Mouse (Mus musculus) gastrocnemius, adult 2 months (tissue): ENCODE data around the gene Atg4d. TPM values are rescaled to one million over a fixed set of nuclear protein-coding genes. Genes with fewer than 3 reads are reported as not detected.
"Not testable (repeated sequence)": the region's sequence is repeated elsewhere in the genome, so short reads cannot be mapped to it uniquely, and the experiment has no call there.

ENCODE experiments used
- DNase-seq: peaks from one replicate; pipeline ENCODE4 v3.0.0; 2022
- H3K27ac ChIP-seq: fragments of 200-600 bp; 2 replicates; pipeline ENCODE4 v1.8.1; 2022; ENCODE audit warnings: mild to moderate bottlenecking
- H3K4me3 ChIP-seq: fragments of 200-600 bp; 2 replicates; pipeline ENCODE4 v1.8.1; 2022; ENCODE audit warnings: mild to moderate bottlenecking, moderate library complexity
- CTCF ChIP-seq: fragments of 200-600 bp; IDR thresholded peaks from 2 replicates; pipeline ENCODE4 v1.8.1; 2022; ENCODE audit warnings: antibody characterized with exemption, mild to moderate bottlenecking, moderate library complexity
- intact Hi-C: fragments of 180-260 bp; cut with DNase I; formaldehyde crosslinking; loops from one replicate; pipeline ENCODE4 v1.15.1; 2025
- total RNA-seq, 2 experiments: library from RNA; stranded (reverse); gene quantifications; 2 replicates each; pipeline ENCODE4 v1.2.3; 2021

Atg4d gene
- total RNA-seq, 2 experiments from 2014 or later, result 68.0 to 77.4 TPM

- intact Hi-C loops, result loop anchor here (1.0 kb wide), 1 partner anchor 22 kb away; the partner anchor contains the start of gene Atg4d
- peak within 1 kb of the TSS; percentile 83 for H3K4me3 ChIP-seq
- H3K27ac ChIP-seq, result peak within 1 kb of the TSS; percentile 97
- peak; percentile 98 for DNase-seq
- peak; percentile 3; the same call in 1 of the 2 replicates for TF ChIP-seq CTCF
Observed at GRCm38 (mm10) chr9:21287571-21288402, 22.7 kb downstream of the Atg4d start, which contains the start of gene Kri1. Kri1 (minus strand) TSS chr9:21287969.

- peak; percentile 38 for DNase-seq
- H3K4me3 ChIP-seq, result peak overlapping the region; percentile 83
- peak overlapping the region; percentile 97 for H3K27ac ChIP-seq
- intact Hi-C loops, result no loop called here
- TF ChIP-seq CTCF, result no peak
Observed at GRCm38 (mm10) chr9:21288404-21289336, 23.6 kb downstream of the Atg4d start.

GRCm38 (mm10) chr9:21289337-21289671 lies 24.2 kb downstream of the Atg4d start:
- intact Hi-C loops, result no loop called here
- H3K27ac ChIP-seq, result peak overlapping the region; percentile 97
- no peak for TF ChIP-seq CTCF
- H3K4me3 ChIP-seq, result no peak overlapping the region
- DNase-seq, result no peak

- H3K4me3 ChIP-seq, result peak overlapping the region; percentile 75
- DNase-seq, result peak; percentile 65
- TF ChIP-seq CTCF, result no peak
- peak overlapping the region; percentile 97 for H3K27ac ChIP-seq
- intact Hi-C loops, result no loop called here
Observed at GRCm38 (mm10) chr9:21290589-21290988, 25.5 kb downstream of the Atg4d start.

GRCm38 (mm10) chr9:21291022-21291787 lies 26.1 kb downstream of the Atg4d start, which contains the start of gene Cdkn2d:
Cdkn2d (minus strand) TSS chr9:21291407.
- peak within 1 kb of the TSS; percentile 97 for H3K27ac ChIP-seq
- peak within 1 kb of the TSS; percentile 75 for H3K4me3 ChIP-seq
- TF ChIP-seq CTCF, result peak; percentile 43
- DNase-seq, result peak; percentile 100
- intact Hi-C loops, result no loop called here

- intact Hi-C loops, DNase-seq: not testable (repeated sequence)
- Histone ChIP-seq H3K4me3 (peak overlapping the region; percentile 75), H3K27ac (peak overlapping the region; percentile 68)
Observed at GRCm38 (mm10) chr9:21291868-21292267, 26.8 kb downstream of the Atg4d start.

GRCm38 (mm10) chr9:21292271-21292670 lies 27.2 kb downstream of the Atg4d start:
- intact Hi-C loops, result no loop called here
- no peak for DNase-seq
- TF ChIP-seq CTCF, result no peak

GRCm38 (mm10) chr9:21299014-21299413 lies 33.9 kb downstream of the Atg4d start:
- no peak overlapping the region for H3K27ac ChIP-seq
- no peak for DNase-seq
- intact Hi-C loops, result loop anchor here (5.0 kb wide), 1 partner anchor 173 kb away; no protein-coding TSS in a partner anchor
- no peak overlapping the region for H3K4me3 ChIP-seq
- no peak for TF ChIP-seq CTCF

More at GRCm38 (mm10) chr9:21292271-21292670, 27.2 kb downstream of the Atg4d start:
- Histone ChIP-seq H3K4me3 (no peak overlapping the region), H3K27ac (no peak overlapping the region)

GRCm38 (mm10) chr9:21305065-21305464 lies 40.0 kb downstream of the Atg4d start:
- intact Hi-C loops, result no loop called here
- no peak for TF ChIP-seq CTCF
- DNase-seq, result no peak
- no peak overlapping the region for H3K27ac ChIP-seq
- H3K4me3 ChIP-seq, result no peak overlapping the region

GRCm38 (mm10) chr9:21309150-21309741 lies 44.2 kb downstream of the Atg4d start:
- Histone ChIP-seq H3K27ac (no peak overlapping the region), H3K4me3 (no peak overlapping the region)
- TF ChIP-seq CTCF, result no peak
- DNase-seq, result no peak
- intact Hi-C loops, result no loop called here

- Histone ChIP-seq H3K27ac (no peak overlapping the region), H3K4me3 (no peak overlapping the region)
- intact Hi-C loops, result loop anchor here (2.0 kb wide), 1 partner anchor 99 kb away; the partner anchor contains the start of gene Qtrt1
Observed at GRCm38 (mm10) chr9:21311695-21312094, 46.6 kb downstream of the Atg4d start.

More at GRCm38 (mm10) chr9:21311695-21312094, 46.6 kb downstream of the Atg4d start:
- DNase-seq, result no peak
- TF ChIP-seq CTCF, result no peak
